Mouse (Mus musculus) midbrain, embryonic 15.5 days (tissue): Measurements from ENCODE around the gene Zfp457. TPM values are rescaled to one million over a fixed set of nuclear protein-coding genes. Genes with fewer than 3 reads are reported as not detected.
"Not testable (repeated sequence)": the region's sequence is repeated elsewhere in the genome, so short reads cannot be mapped to it uniquely, and the experiment has no call there.

Experiments
- ATAC-seq: fragments of 200-750 bp; cut with Nextera tagmentation; replicated peaks from 2 replicates; pipeline ENCODE4 v1.8.0; 2017; ENCODE audit warnings: moderate TSS enrichment
- H3K27ac ChIP-seq: fragments of 300-500 bp; sonication (generic); 2 replicates; pipeline ENCODE4 v1.5.1; 2015; ENCODE audit warnings: mild to moderate bottlenecking, inconsistent platforms
- H3K27me3 ChIP-seq: fragments of 300-500 bp; sonication (generic); replicated peaks from 2 replicates; pipeline ENCODE4 v1.6.1; 2015; ENCODE audit warnings: inconsistent platforms
- H3K36me3 ChIP-seq: fragments of 300-500 bp; sonication (generic); replicated peaks from 2 replicates; pipeline ENCODE4 v1.6.1; 2015; ENCODE audit warnings: inconsistent platforms
- H3K4me1 ChIP-seq: fragments of 300-500 bp; sonication (generic); 2 replicates; pipeline ENCODE4 v1.6.1; 2015; ENCODE audit warnings: inconsistent platforms
- H3K4me2 ChIP-seq: fragments of 300-500 bp; sonication (generic); 2 replicates; pipeline ENCODE4 v1.6.1; 2015; ENCODE audit warnings: inconsistent platforms, mild to moderate bottlenecking, moderate library complexity
- H3K4me3 ChIP-seq: fragments of 300-500 bp; sonication (generic); 2 replicates; pipeline ENCODE4 v1.5.1; 2015; ENCODE audit warnings: mild to moderate bottlenecking, inconsistent platforms
- H3K9ac ChIP-seq: fragments of 300-500 bp; sonication (generic); 2 replicates; pipeline ENCODE4 v1.6.1; 2015; ENCODE audit warnings: mild to moderate bottlenecking, inconsistent platforms
- H3K9me3 ChIP-seq: fragments of 300-500 bp; sonication (generic); 2 replicates; pipeline ENCODE4 v1.6.1; 2016; ENCODE audit warnings: inconsistent platforms
- WGBS: fragments of 180-500 bp; shearing (Covaris S2); methylation state at CpG from one replicate; pipeline ENCODE4 v1.1.7; 2015; ENCODE audit warnings: mixed read lengths; 5-methylcytosine and 5-hydroxymethylcytosine counted together
- polyA plus RNA-seq: library from polyadenylated mRNA; unstranded; fragments of >200 nt; fragmentation: Nextera tagmentation; extraction: Ambion mirVana; gene quantifications from 2 replicates; pipeline ENCODE4 v1.2.1, GENCODE M21; 2015

The Zfp457 gene
- polyA plus RNA-seq: 0.91 and 1.5 TPM in 2 replicates

GRCm38 (mm10) chr13:67305822-67306672 is at the start of gene Zfp457:
Gene Zfp457 (minus strand): TSS chr13:67306485.
- peaks cover 11% of the 10 kb centered on the region for H3K4me1 ChIP-seq
- H3K4me2 ChIP-seq: peak within 1 kb of the TSS; percentile 81
- no peaks in the 10 kb centered on the region for H3K27me3 ChIP-seq
- peak within 1 kb of the TSS; percentile 74 for H3K9ac ChIP-seq
- H3K36me3 ChIP-seq: no peaks in the 10 kb centered on the region
- peak; percentile 100 for ATAC-seq
- no peaks in the 10 kb centered on the region for H3K9me3 ChIP-seq
- H3K4me3 ChIP-seq: peak within 1 kb of the TSS; percentile 82
- 13% methylated on average over 16 of the region's 16 CpGs for whole genome bisulfite sequencing
- H3K27ac ChIP-seq: peak within 1 kb of the TSS; percentile 74

- no peak overlapping the region for H3K4me2 ChIP-seq
- no peak overlapping the region for H3K27ac ChIP-seq
- ATAC-seq: no peak
- H3K4me3 ChIP-seq: no peak overlapping the region
- H3K9me3 ChIP-seq: no peaks in the 10 kb centered on the region
- no peaks in the 10 kb centered on the region for H3K36me3 ChIP-seq
- H3K9ac ChIP-seq: no peak overlapping the region
- H3K4me1 ChIP-seq: no peaks in the 10 kb centered on the region
- no peaks in the 10 kb centered on the region for H3K27me3 ChIP-seq
Observed at GRCm38 (mm10) chr13:67351854-67352253, 45.6 kb upstream of the Zfp457 start.

- Histone ChIP-seq H3K27ac (no peak overlapping the region), H3K4me2 (no peak overlapping the region), H3K4me1 (no peaks in the 10 kb centered on the region), H3K36me3 (no peaks in the 10 kb centered on the region), H3K4me3 (no peak overlapping the region), H3K9ac (no peak overlapping the region), H3K27me3 (no peaks in the 10 kb centered on the region), H3K9me3 (no peaks in the 10 kb centered on the region)
- 93% methylated on average over 2 of the region's 2 CpGs for WGBS
- no peak for ATAC-seq
Observed at GRCm38 (mm10) chr13:67343422-67343821, 37.1 kb upstream of the Zfp457 start.

GRCm38 (mm10) chr13:67332877-67333276 is 26.6 kb upstream of the Zfp457 start:
- H3K4me2 ChIP-seq: peak overlapping the region; percentile 61
- H3K4me1 ChIP-seq: peaks cover 9% of the 10 kb centered on the region
- H3K9ac ChIP-seq: peak overlapping the region; percentile 30
- H3K27me3 ChIP-seq: no peaks in the 10 kb centered on the region
- H3K36me3 ChIP-seq: no peaks in the 10 kb centered on the region
- no peaks in the 10 kb centered on the region for H3K9me3 ChIP-seq
- ATAC-seq: peak; percentile 48
- H3K27ac ChIP-seq: no peak overlapping the region
- H3K4me3 ChIP-seq: peak overlapping the region; percentile 47
- WGBS: 57% methylated on average over 1 of the region's 1 CpGs

- peak; percentile 95 for ATAC-seq
- Histone ChIP-seq H3K4me1 (peaks cover 9% of the 10 kb centered on the region), H3K27me3 (no peaks in the 10 kb centered on the region), H3K36me3 (no peaks in the 10 kb centered on the region), H3K4me3 (peak within 1 kb of the TSS; percentile 47), H3K9me3 (no peaks in the 10 kb centered on the region), H3K9ac (peak within 1 kb of the TSS; percentile 30), H3K4me2 (peak within 1 kb of the TSS; percentile 61), H3K27ac (no peak within 1 kb of the TSS)
- 18% methylated on average over 17 of the region's 17 CpGs for WGBS
Observed at GRCm38 (mm10) chr13:67332019-67332724, 25.9 kb upstream of the Zfp457 start, which contains the start of gene Zfp595. Gene Zfp595 (minus strand): TSS chr13:67332570.

- no peaks in the 10 kb centered on the region for H3K27me3 ChIP-seq
- H3K9me3 ChIP-seq: no peaks in the 10 kb centered on the region
- no peaks in the 10 kb centered on the region for H3K36me3 ChIP-seq
- peak overlapping the region; percentile 81 for H3K4me2 ChIP-seq
- ATAC-seq: peak; percentile 65
- H3K4me1 ChIP-seq: peaks cover 11% of the 10 kb centered on the region
- peak overlapping the region; percentile 38 for H3K9ac ChIP-seq
- WGBS: 31% methylated on average over 5 of the region's 5 CpGs
- peak overlapping the region; percentile 82 for H3K4me3 ChIP-seq
- H3K27ac ChIP-seq: peak overlapping the region; percentile 74
Observed at GRCm38 (mm10) chr13:67306718-67307117, 433 bp upstream of the Zfp457 start.

GRCm38 (mm10) chr13:67278314-67278713 is 28.0 kb downstream of the Zfp457 start, which contains the start of gene Zfp458:
Gene Zfp458 (minus strand): TSS chr13:67278466.
- peak; percentile 54; the same call in 1 of the 2 replicates for ATAC-seq
- Histone ChIP-seq H3K4me3 (no peak within 1 kb of the TSS), H3K4me2 (no peak within 1 kb of the TSS), H3K36me3 (no peaks in the 10 kb centered on the region), H3K9me3 (no peaks in the 10 kb centered on the region), H3K27me3 (no peaks in the 10 kb centered on the region), H3K4me1 (no peaks in the 10 kb centered on the region), H3K27ac (no peak within 1 kb of the TSS), H3K9ac (no peak within 1 kb of the TSS)
- 43% methylated on average over 7 of the region's 7 CpGs for WGBS

GRCm38 (mm10) chr13:67269383-67270065 is 36.8 kb downstream of the Zfp457 start:
- 41% methylated on average over 9 of the region's 9 CpGs for WGBS
- not testable (repeated sequence) for H3K36me3 ChIP-seq, H3K9me3 ChIP-seq, H3K27me3 ChIP-seq
- H3K9ac ChIP-seq: peak overlapping the region; percentile 61
- peak; percentile 84 for ATAC-seq
- H3K4me1 ChIP-seq: peaks cover 12% of the 10 kb centered on the region
- peak overlapping the region; percentile 71; the same call in 1 of the 2 replicates for H3K27ac ChIP-seq
- H3K4me2 ChIP-seq: peak overlapping the region; percentile 75
- peak overlapping the region; percentile 87 for H3K4me3 ChIP-seq

- peaks cover 12% of the 10 kb centered on the region for H3K4me1 ChIP-seq
- peak overlapping the region; percentile 87 for H3K4me3 ChIP-seq
- ATAC-seq: peak; percentile 99
- peak overlapping the region; percentile 61 for H3K9ac ChIP-seq
- peaks cover 5% of the 10 kb centered on the region; the same call in 1 of the 2 replicates for H3K9me3 ChIP-seq
- 8% methylated on average over 18 of the region's 18 CpGs for WGBS
- peak overlapping the region; percentile 71; the same call in 1 of the 2 replicates for H3K27ac ChIP-seq
- H3K4me2 ChIP-seq: peak overlapping the region; percentile 75
- H3K27me3 ChIP-seq: no peaks in the 10 kb centered on the region
- H3K36me3 ChIP-seq: no peaks in the 10 kb centered on the region
Observed at GRCm38 (mm10) chr13:67268568-67269369, 37.5 kb downstream of the Zfp457 start.
